Mouse (Mus musculus): ENCODE data around the gene Gm47969. TPM values are rescaled to one million over a fixed set of nuclear protein-coding genes. Genes with fewer than 3 reads are reported as not detected.
"Not testable (repeated sequence)": the region's sequence is repeated elsewhere in the genome, so short reads cannot be mapped to it uniquely, and the experiment has no call there.

The Gm47969 gene
- polyA plus RNA-seq (2015; fragmentation: Nextera tagmentation; extraction: Ambion mirVana) = not detected in 2 replicates

GRCm38 (mm10) chr1:83044882-83045427, at the start of gene Gm47969:
Gene Gm47969 (plus strand): TSS chr1:83044932.
- H3K4me1 ChIP-seq (ENCODE audit: control insufficient read depth, insufficient read depth, low read length) = no peaks in the 10 kb centered on the region
- H3K36me3 ChIP-seq (ENCODE audit: control insufficient read depth, insufficient read depth, low read length) = no peaks in the 10 kb centered on the region
- H3K4me2 ChIP-seq (ENCODE audit: low read depth, low read length) = no peak within 1 kb of the TSS
- H3K27ac ChIP-seq (ENCODE audit: low read length) = no peak within 1 kb of the TSS
- H3K9ac ChIP-seq (ENCODE audit: low read length) = no peak within 1 kb of the TSS
- H3K4me3 ChIP-seq (replicated peaks; ENCODE audit: low read length) = no peak within 1 kb of the TSS
- 77% methylated on average over 5 of the region's 5 CpGs for WGBS
- H3K27me3 ChIP-seq (ENCODE audit: control insufficient read depth, insufficient read depth, low read length) = no peaks in the 10 kb centered on the region
- no peak for ATAC-seq (ENCODE audit: insufficient read depth, low FRiP score)
- H3K9me3 ChIP-seq (replicated peaks; ENCODE audit: control insufficient read depth, low read length) = no peaks in the 10 kb centered on the region

- not testable (repeated sequence) for ATAC-seq (ENCODE audit: insufficient read depth, low FRiP score); H3K36me3 ChIP-seq (ENCODE audit: control insufficient read depth, insufficient read depth, low read length); H3K4me1 ChIP-seq (ENCODE audit: control insufficient read depth, insufficient read depth, low read length); H3K27ac ChIP-seq (ENCODE audit: low read length); H3K4me2 ChIP-seq (ENCODE audit: low read depth, low read length); H3K4me3 ChIP-seq (replicated peaks; ENCODE audit: low read length); H3K9me3 ChIP-seq (replicated peaks; ENCODE audit: control insufficient read depth, low read length); H3K9ac ChIP-seq (ENCODE audit: low read length); H3K27me3 ChIP-seq (ENCODE audit: control insufficient read depth, insufficient read depth, low read length)
- 97% methylated on average over 5 of the region's 9 CpGs for WGBS
Observed at GRCm38 (mm10) chr1:83000306-83000705, 44.4 kb upstream of the Gm47969 start, which contains the start of gene Gm47959. Gene Gm47959 (plus strand): TSS chr1:83000548.

DNA sequence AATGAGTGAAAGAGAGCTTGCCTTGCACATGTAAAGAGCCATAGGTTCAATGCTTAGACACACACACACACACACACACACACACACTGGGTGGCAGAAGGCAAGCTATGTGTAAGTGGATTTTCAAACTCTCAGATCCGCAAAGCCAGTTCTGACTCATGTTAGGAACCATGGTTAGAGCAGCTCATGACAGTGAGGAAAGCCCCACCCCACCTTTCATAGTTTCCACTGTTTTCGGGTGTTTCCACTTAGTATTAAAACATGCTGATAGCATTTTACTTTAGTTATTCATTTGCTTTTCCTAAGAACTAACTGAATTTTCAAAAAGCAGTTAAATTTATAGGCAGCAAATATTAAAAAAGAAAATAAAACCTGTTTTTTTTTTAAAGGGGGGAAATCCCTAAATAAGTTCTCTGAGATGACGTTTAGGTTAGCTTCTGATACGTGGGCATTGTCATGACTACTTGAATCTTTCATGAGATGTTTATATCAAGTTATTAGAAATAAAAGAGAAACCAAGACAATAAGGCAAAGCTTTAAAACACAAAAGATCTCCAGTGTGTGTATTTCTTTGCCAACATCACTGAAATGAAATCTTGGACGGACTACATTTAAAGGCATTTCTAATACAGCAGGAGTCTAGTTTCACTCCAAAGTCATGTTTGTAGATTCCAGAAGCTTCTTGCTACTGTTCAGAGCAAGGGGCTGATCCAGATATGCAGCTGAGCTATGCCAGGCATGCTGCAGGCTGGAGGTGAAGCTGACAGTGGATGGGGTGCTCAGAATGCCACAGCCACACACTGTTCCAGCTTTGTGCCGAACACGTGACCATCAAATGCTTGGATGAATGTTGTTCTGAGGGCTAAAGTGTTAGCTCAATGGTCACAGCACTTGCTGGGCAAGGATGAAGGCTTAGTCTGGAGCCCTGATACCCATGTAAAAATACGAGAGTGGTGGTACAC, 38.2 kb upstream of the Gm47969 start:
- Histone ChIP-seq H3K27me3 (ENCODE audit: control insufficient read depth, insufficient read depth, low read length) (no peaks in the 10 kb centered on the region), H3K4me2 (ENCODE audit: low read depth, low read length) (no peak overlapping the region), H3K9ac (ENCODE audit: low read length) (no peak overlapping the region), H3K9me3 (replicated peaks; ENCODE audit: control insufficient read depth, low read length) (no peaks in the 10 kb centered on the region), H3K4me1 (ENCODE audit: control insufficient read depth, insufficient read depth, low read length) (no peaks in the 10 kb centered on the region), H3K27ac (ENCODE audit: low read length) (no peak overlapping the region), H3K4me3 (replicated peaks; ENCODE audit: low read length) (no peak overlapping the region), H3K36me3 (ENCODE audit: control insufficient read depth, insufficient read depth, low read length) (no peaks in the 10 kb centered on the region)
- no peak for ATAC-seq (ENCODE audit: insufficient read depth, low FRiP score)
- WGBS = 68% methylated on average over 8 of the region's 8 CpGs

DNA sequence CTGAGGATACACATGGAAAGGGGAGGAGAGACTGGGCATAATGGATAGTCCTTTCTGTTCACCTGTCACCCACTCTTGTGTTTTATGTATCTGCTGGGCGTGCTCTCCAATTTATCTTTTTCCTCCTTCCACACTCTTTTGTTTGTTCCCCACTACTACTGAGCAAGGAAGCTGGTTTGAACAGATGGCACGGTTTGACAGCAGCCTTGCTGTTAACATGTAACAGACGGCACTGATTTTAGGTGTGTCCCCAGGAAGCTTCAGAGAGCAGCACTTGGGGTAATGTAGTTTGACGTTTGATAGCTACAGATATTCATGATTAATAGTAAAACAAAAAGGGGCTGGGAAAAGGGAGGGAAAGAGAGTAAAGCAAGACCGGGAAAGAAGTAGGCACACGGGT, 37.3 kb upstream of the Gm47969 start:
- Histone ChIP-seq H3K9ac (ENCODE audit: low read length) (no peak overlapping the region), H3K9me3 (replicated peaks; ENCODE audit: control insufficient read depth, low read length) (no peaks in the 10 kb centered on the region), H3K36me3 (ENCODE audit: control insufficient read depth, insufficient read depth, low read length) (no peaks in the 10 kb centered on the region), H3K27ac (ENCODE audit: low read length) (no peak overlapping the region), H3K4me2 (ENCODE audit: low read depth, low read length) (no peak overlapping the region), H3K4me3 (replicated peaks; ENCODE audit: low read length) (no peak overlapping the region), H3K27me3 (ENCODE audit: control insufficient read depth, insufficient read depth, low read length) (no peaks in the 10 kb centered on the region), H3K4me1 (ENCODE audit: control insufficient read depth, insufficient read depth, low read length) (no peaks in the 10 kb centered on the region)
- ATAC-seq (ENCODE audit: insufficient read depth, low FRiP score) = no peak
- WGBS = 42% methylated on average over 6 of the region's 6 CpGs

- Histone ChIP-seq H3K4me2 (ENCODE audit: low read depth, low read length) (no peak overlapping the region), H3K4me1 (ENCODE audit: control insufficient read depth, insufficient read depth, low read length) (no peaks in the 10 kb centered on the region), H3K27me3 (ENCODE audit: control insufficient read depth, insufficient read depth, low read length) (no peaks in the 10 kb centered on the region), H3K36me3 (ENCODE audit: control insufficient read depth, insufficient read depth, low read length) (no peaks in the 10 kb centered on the region), H3K4me3 (replicated peaks; ENCODE audit: low read length) (no peak overlapping the region), H3K9me3 (replicated peaks; ENCODE audit: control insufficient read depth, low read length) (no peaks in the 10 kb centered on the region), H3K27ac (ENCODE audit: low read length) (no peak overlapping the region), H3K9ac (ENCODE audit: low read length) (no peak overlapping the region)
- 79% methylated on average over 3 of the region's 3 CpGs for WGBS
- ATAC-seq (ENCODE audit: insufficient read depth, low FRiP score) = no peak
Observed at GRCm38 (mm10) chr1:83014477-83014876, 30.3 kb upstream of the Gm47969 start.

DNA sequence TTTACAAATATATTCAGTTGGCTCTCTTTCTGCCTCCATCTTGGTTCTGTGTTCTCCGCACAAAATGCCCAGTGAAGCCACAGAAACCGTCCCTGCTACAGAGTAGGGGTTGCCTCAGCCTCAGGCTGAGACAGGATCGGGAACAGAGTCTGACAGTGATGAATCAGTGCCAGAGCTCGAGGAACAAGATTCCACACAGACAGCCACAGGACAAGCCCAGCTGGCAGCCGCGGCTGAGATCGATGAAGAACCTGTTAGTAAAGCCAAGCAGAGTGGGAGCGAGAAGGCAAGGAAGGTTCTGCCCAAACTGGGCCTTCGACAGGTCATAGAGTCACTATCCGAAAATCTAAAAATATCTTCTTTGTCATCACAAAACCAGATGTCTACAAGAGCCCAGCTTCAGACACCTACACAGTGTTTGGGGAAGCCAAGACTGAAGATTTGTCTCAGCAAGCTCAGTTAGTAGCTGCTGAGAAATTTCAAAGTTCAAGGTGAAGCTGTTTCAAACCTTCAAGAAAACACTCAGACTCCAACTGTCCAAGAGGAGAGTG, 29.3 kb upstream of the Gm47969 start:
- no peaks in the 10 kb centered on the region for H3K9me3 ChIP-seq (replicated peaks; ENCODE audit: control insufficient read depth, low read length)
- H3K27ac ChIP-seq (ENCODE audit: low read length) = no peak overlapping the region
- 54% methylated on average over 10 of the region's 10 CpGs for WGBS
- H3K27me3 ChIP-seq (ENCODE audit: control insufficient read depth, insufficient read depth, low read length) = no peaks in the 10 kb centered on the region
- no peaks in the 10 kb centered on the region for H3K36me3 ChIP-seq (ENCODE audit: control insufficient read depth, insufficient read depth, low read length)
- no peak overlapping the region for H3K4me2 ChIP-seq (ENCODE audit: low read depth, low read length)
- no peaks in the 10 kb centered on the region for H3K4me1 ChIP-seq (ENCODE audit: control insufficient read depth, insufficient read depth, low read length)
- no peak overlapping the region for H3K4me3 ChIP-seq (replicated peaks; ENCODE audit: low read length)
- H3K9ac ChIP-seq (ENCODE audit: low read length) = no peak overlapping the region
- ATAC-seq (ENCODE audit: insufficient read depth, low FRiP score) = no peak

DNA sequence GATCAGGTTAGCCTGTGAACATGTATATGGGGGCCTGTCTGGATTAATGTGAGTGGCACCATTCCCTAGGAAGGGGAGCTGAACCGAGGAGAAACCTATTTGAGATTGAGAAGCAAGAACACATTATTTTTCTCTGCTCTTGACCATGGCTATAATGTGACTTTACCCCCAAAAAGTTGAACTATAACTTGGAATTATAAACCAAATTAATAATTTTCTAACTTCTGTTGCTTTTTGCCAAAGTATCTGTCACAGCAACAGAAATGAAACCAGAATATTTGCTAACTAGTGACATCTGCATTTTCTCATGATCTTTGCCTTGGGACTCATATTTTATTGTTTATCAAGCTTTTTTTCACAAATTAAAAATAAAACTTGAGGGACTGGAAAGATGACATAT, 28.2 kb upstream of the Gm47969 start:
- Histone ChIP-seq H3K9ac (ENCODE audit: low read length) (no peak overlapping the region), H3K4me2 (ENCODE audit: low read depth, low read length) (no peak overlapping the region), H3K36me3 (ENCODE audit: control insufficient read depth, insufficient read depth, low read length) (no peaks in the 10 kb centered on the region), H3K4me3 (replicated peaks; ENCODE audit: low read length) (no peak overlapping the region), H3K27me3 (ENCODE audit: control insufficient read depth, insufficient read depth, low read length) (no peaks in the 10 kb centered on the region), H3K4me1 (ENCODE audit: control insufficient read depth, insufficient read depth, low read length) (no peaks in the 10 kb centered on the region), H3K9me3 (replicated peaks; ENCODE audit: control insufficient read depth, low read length) (no peaks in the 10 kb centered on the region), H3K27ac (ENCODE audit: low read length) (no peak overlapping the region)
- ATAC-seq (ENCODE audit: insufficient read depth, low FRiP score) = no peak
- 67% methylated on average over 1 of the region's 1 CpGs for WGBS

GRCm38 (mm10) chr1:83031950-83032349, 12.8 kb upstream of the Gm47969 start:
- Histone ChIP-seq H3K4me3 (replicated peaks; ENCODE audit: low read length) (no peak overlapping the region), H3K27ac (ENCODE audit: low read length) (no peak overlapping the region), H3K9me3 (replicated peaks; ENCODE audit: control insufficient read depth, low read length) (no peaks in the 10 kb centered on the region), H3K36me3 (ENCODE audit: control insufficient read depth, insufficient read depth, low read length) (no peaks in the 10 kb centered on the region), H3K4me2 (ENCODE audit: low read depth, low read length) (no peak overlapping the region), H3K9ac (ENCODE audit: low read length) (no peak overlapping the region), H3K4me1 (ENCODE audit: control insufficient read depth, insufficient read depth, low read length) (no peaks in the 10 kb centered on the region), H3K27me3 (ENCODE audit: control insufficient read depth, insufficient read depth, low read length) (no peaks in the 10 kb centered on the region)
- ATAC-seq (ENCODE audit: insufficient read depth, low FRiP score) = no peak
- WGBS = 19% methylated on average over 1 of the region's 1 CpGs

DNA sequence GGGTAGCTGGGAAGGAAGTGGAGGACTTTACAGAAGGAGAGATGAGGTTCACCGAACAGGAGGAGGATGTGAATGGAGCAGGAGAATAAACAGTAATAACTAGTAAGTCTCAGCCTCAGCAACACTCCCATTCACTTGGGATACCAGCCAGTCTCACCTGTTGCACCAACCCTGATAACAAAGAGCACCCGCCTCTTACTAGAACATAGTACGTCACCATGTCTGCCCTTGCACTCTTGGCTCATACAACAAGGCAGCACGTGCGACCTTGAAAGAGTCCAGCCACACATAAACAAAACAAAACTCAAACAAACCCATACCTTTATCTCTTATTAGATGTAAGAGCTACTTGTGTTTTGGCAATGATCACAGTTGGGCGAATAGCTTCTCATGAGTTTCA, 12.2 kb upstream of the Gm47969 start:
- no peak overlapping the region for H3K4me3 ChIP-seq (replicated peaks; ENCODE audit: low read length)
- no peak overlapping the region for H3K4me2 ChIP-seq (ENCODE audit: low read depth, low read length)
- H3K9ac ChIP-seq (ENCODE audit: low read length) = no peak overlapping the region
- H3K4me1 ChIP-seq (ENCODE audit: control insufficient read depth, insufficient read depth, low read length) = no peaks in the 10 kb centered on the region
- no peak for ATAC-seq (ENCODE audit: insufficient read depth, low FRiP score)
- WGBS = 75% methylated on average over 6 of the region's 6 CpGs
- H3K27me3 ChIP-seq (ENCODE audit: control insufficient read depth, insufficient read depth, low read length) = no peaks in the 10 kb centered on the region
- no peak overlapping the region for H3K27ac ChIP-seq (ENCODE audit: low read length)
- H3K9me3 ChIP-seq (replicated peaks; ENCODE audit: control insufficient read depth, low read length) = no peaks in the 10 kb centered on the region
- no peaks in the 10 kb centered on the region for H3K36me3 ChIP-seq (ENCODE audit: control insufficient read depth, insufficient read depth, low read length)
